Mouse (Mus musculus): ENCODE measurements around the gene Tma7.

DNA sequence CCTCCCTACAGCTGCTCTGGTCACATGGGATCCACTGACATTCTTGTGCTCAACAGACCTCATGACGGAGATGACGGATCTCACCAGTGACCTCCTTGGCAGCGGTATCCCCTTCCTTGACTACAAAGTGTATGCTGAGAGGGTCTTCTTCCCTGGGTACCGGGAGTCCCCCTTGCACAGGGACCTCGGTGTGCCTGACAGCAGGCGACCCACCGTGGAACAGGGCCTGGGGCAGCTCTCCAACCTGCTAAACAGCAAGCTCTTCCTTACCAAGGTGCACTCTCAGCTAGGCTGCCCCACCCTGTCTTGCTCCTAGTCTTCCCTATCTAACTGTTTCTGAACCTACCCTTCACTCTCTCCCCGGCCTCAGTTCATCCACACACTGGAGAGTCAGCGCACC, 29.2 kb upstream of the Tma7 start:
- TF ChIP-seq POLR2A (IDR thresholded peaks at IDR 0.05; ENCODE audit: borderline replicate concordance, extremely low read depth, insufficient read depth, insufficient read length, poor library complexity, severe bottlenecking) (no peak), CTCF (IDR thresholded peaks at IDR 0.05; ENCODE audit: borderline replicate concordance, extremely low read depth, insufficient read depth, insufficient read length) (no peak)
